Mouse (Mus musculus) ES-CJ7 (cell line): ENCODE data around the gene Slc38a10.

Source experiments
- DNase-seq: peaks from one replicate; pipeline ENCODE4 v3.0.0; 2011; ENCODE audit warnings: low read depth, low spot score

Gene Slc38a10

GRCm38 (mm10) chr11:120055953-120056732 lies 95.0 kb downstream of the Slc38a10 start:
- no peak for DNase-seq
